Mouse (Mus musculus) CH12.LX (cell line): Measurements from ENCODE around the gene Slc26a6. TPM values are rescaled to one million over a fixed set of nuclear protein-coding genes. Genes with fewer than 3 reads are reported as not detected.

Source experiments
- DNase-seq: peaks from one replicate; pipeline ENCODE4 v3.0.0-alpha.2; 2013; ENCODE audit errors: extremely low read depth
- H3K27ac ChIP-seq: 2 replicates; pipeline ENCODE4 v1.5.1; 2012; ENCODE audit warnings: low read depth, mild to moderate bottlenecking, control low read depth, moderate library complexity; ENCODE audit not compliant: insufficient read depth
- H3K27me3 ChIP-seq: replicated peaks from 2 replicates; pipeline ENCODE3; 2012; ENCODE audit warnings: inconsistent platforms
- H3K36me3 ChIP-seq, 2 experiments: replicated peaks in 1 of 2; 2 replicates each; pipeline versions ENCODE3 to v1.6.1; 2012; ENCODE audit warnings: inconsistent platforms in 1 of 2, low read length in 1 of 2, mild to moderate bottlenecking in 1 of 2, mixed read lengths in 1 of 2, moderate library complexity in 1 of 2; ENCODE audit not compliant: control insufficient read depth in 1 of 2, insufficient read depth in 1 of 2
- H3K4me1 ChIP-seq, 2 experiments: 2 replicates each; pipeline ENCODE4 v1.6.1; 2012; ENCODE audit warnings: inconsistent platforms in 1 of 2, moderate library complexity in 1 of 2; ENCODE audit not compliant: insufficient read depth in 2 of 2, control insufficient read depth in 1 of 2
- H3K4me2 ChIP-seq: 2 replicates; pipeline ENCODE4 v1.6.1; 2012; ENCODE audit warnings: low read depth, mild to moderate bottlenecking, control low read depth; ENCODE audit not compliant: poor library complexity, insufficient read depth, severe bottlenecking
- H3K4me3 ChIP-seq, 3 experiments: fragments of 150-350 bp in 1 of 3; sonication (generic) in 1 of 3; replicated peaks in 1 of 3; 2 replicates each; pipeline versions ENCODE3 to v1.5.1; 2011 to 2012; ENCODE audit warnings: low read depth in 2 of 3, low read length in 2 of 3, mild to moderate bottlenecking in 2 of 3, moderate library complexity in 2 of 3, control low read depth in 1 of 3, improper control_type of control experiment in 1 of 3, inconsistent platforms in 1 of 3, mixed read lengths in 1 of 3; ENCODE audit not compliant: poor library complexity in 1 of 3
- H3K79me2 ChIP-seq: replicated peaks from 2 replicates; pipeline ENCODE4 v1.6.1; 2012; ENCODE audit warnings: mild to moderate bottlenecking, moderate library complexity; ENCODE audit not compliant: control insufficient read depth, poor library complexity, insufficient read depth, severe bottlenecking; ENCODE audit errors: extremely low read depth
- H3K9ac ChIP-seq: 2 replicates; pipeline ENCODE4 v1.6.1; 2012; ENCODE audit warnings: low read depth, mild to moderate bottlenecking, control low read depth, moderate library complexity; ENCODE audit not compliant: insufficient read depth
- H3K9me3 ChIP-seq: replicated peaks from 2 replicates; pipeline ENCODE3; 2012; ENCODE audit warnings: low read length, inconsistent platforms, mixed read lengths
- BHLHE40 ChIP-seq: IDR thresholded peaks from 2 replicates; pipeline ENCODE4 v1.6.1; 2011; ENCODE audit warnings: mild to moderate bottlenecking, low read depth, low read length, improper control_type of control experiment
- CHD2 ChIP-seq: IDR thresholded peaks from 2 replicates; pipeline ENCODE4 v1.6.1; 2011; ENCODE audit warnings: low read length, improper control_type of control experiment
- CTCF ChIP-seq, 2 experiments: IDR thresholded peaks in 1 of 2; conservative IDR thresholded peaks in 1 of 2; 2 replicates each; pipeline ENCODE4 v1.5.1; 2011 to 2012; ENCODE audit warnings: low read depth in 2 of 2, low read length in 2 of 2, improper control_type of control experiment in 1 of 2, inconsistent platforms in 1 of 2, mild to moderate bottlenecking in 1 of 2, moderate library complexity in 1 of 2
- ETS1 ChIP-seq: conservative IDR thresholded peaks from 2 replicates; pipeline ENCODE4 v1.6.1; 2012; ENCODE audit warnings: low read depth, mild to moderate bottlenecking, inconsistent platforms, low read length, improper control_type of control experiment, moderate library complexity
- KAT2A ChIP-seq: IDR thresholded peaks from 2 replicates; pipeline ENCODE4 v1.6.1; 2012; ENCODE audit warnings: low read length, improper control_type of control experiment, inconsistent platforms; ENCODE audit not compliant: insufficient replicate concordance
- MAFK ChIP-seq: IDR thresholded peaks from 2 replicates; pipeline ENCODE4 v1.6.1; 2011; ENCODE audit warnings: low read length, improper control_type of control experiment; ENCODE audit not compliant: insufficient replicate concordance
- MAX ChIP-seq: IDR thresholded peaks from 2 replicates; pipeline ENCODE4 v1.6.1; 2011; ENCODE audit warnings: low read length, improper control_type of control experiment
- MAZ ChIP-seq: IDR thresholded peaks from 2 replicates; pipeline ENCODE4 v1.6.1; 2012; ENCODE audit warnings: low read depth, mild to moderate bottlenecking, inconsistent platforms, low read length, improper control_type of control experiment, moderate library complexity
- MEF2A ChIP-seq: IDR thresholded peaks from 2 replicates; pipeline ENCODE4 v1.6.1; 2014; ENCODE audit warnings: low read depth, mild to moderate bottlenecking, inconsistent platforms, low read length, improper control_type of control experiment, borderline replicate concordance
- MXI1 ChIP-seq: IDR thresholded peaks from 2 replicates; pipeline ENCODE4 v1.6.1; 2011; ENCODE audit warnings: mild to moderate bottlenecking, low read depth, low read length, improper control_type of control experiment
- MYC ChIP-seq: IDR thresholded peaks from 2 replicates; pipeline ENCODE4 v1.6.1; 2011; ENCODE audit warnings: low read depth, mild to moderate bottlenecking, improper control_type of control experiment, low read length
- NELFE ChIP-seq: IDR thresholded peaks from 2 replicates; pipeline ENCODE4 v1.6.1; 2011; ENCODE audit warnings: low read depth, low read length, improper control_type of control experiment
- NRF1 ChIP-seq: IDR thresholded peaks from 2 replicates; pipeline ENCODE4 v1.6.1; 2014; ENCODE audit warnings: low read depth, mild to moderate bottlenecking, inconsistent platforms, low read length, improper control_type of control experiment, moderate library complexity
- POLR2A ChIP-seq: IDR thresholded peaks from 2 replicates; pipeline ENCODE4 v1.6.1; 2011; ENCODE audit warnings: low read depth, mild to moderate bottlenecking, improper control_type of control experiment, low read length
- RCOR1 ChIP-seq: conservative IDR thresholded peaks from 2 replicates; pipeline ENCODE4 v1.6.1; 2012; ENCODE audit warnings: low read depth, mild to moderate bottlenecking, inconsistent platforms, low read length, improper control_type of control experiment
- SIN3A ChIP-seq: IDR thresholded peaks from 2 replicates; pipeline ENCODE4 v1.6.1; 2012; ENCODE audit warnings: low read length, improper control_type of control experiment, inconsistent platforms
- SMC3 ChIP-seq: IDR thresholded peaks from 2 replicates; pipeline ENCODE4 v1.6.1; 2011; ENCODE audit warnings: low read depth, low read length, improper control_type of control experiment
- TCF12 ChIP-seq: IDR thresholded peaks from 2 replicates; pipeline ENCODE4 v1.6.1; 2014; ENCODE audit warnings: low read depth, mild to moderate bottlenecking, inconsistent platforms, low read length, improper control_type of control experiment
- UBTF ChIP-seq: IDR thresholded peaks from 2 replicates; pipeline ENCODE4 v1.6.1; 2012; ENCODE audit warnings: low read depth, mild to moderate bottlenecking, inconsistent platforms, low read length, improper control_type of control experiment, moderate library complexity
- USF1 ChIP-seq: IDR thresholded peaks from 2 replicates; pipeline ENCODE4 v1.6.1; 2014; ENCODE audit warnings: low read depth, mild to moderate bottlenecking, inconsistent platforms, low read length, improper control_type of control experiment
- ZKSCAN1 ChIP-seq: IDR thresholded peaks from 2 replicates; pipeline ENCODE4 v1.6.1; 2012; ENCODE audit warnings: low read depth, inconsistent platforms, low read length, improper control_type of control experiment, borderline replicate concordance
- ZNF384 ChIP-seq: IDR thresholded peaks from 2 replicates; pipeline ENCODE4 v1.6.1; 2012; ENCODE audit warnings: low read depth, low read length, improper control_type of control experiment, inconsistent platforms
- dilution Hi-C: fragments of 300-500 bp; cut with MboI; formaldehyde crosslinking; loops from 2 replicates; pipeline ENCODE4 v1.14.3; 2020; ENCODE audit warnings: low sequenced_read_pairs; ENCODE audit not compliant: extremely low pct_unique_long_range_greater_than_20kb, extremely low pct_ligation_motif_present
- in situ Hi-C: fragments of 300-500 bp; cut with MboI; formaldehyde crosslinking; loops from 3 replicates; pipeline ENCODE4 v1.14.3; 2019; ENCODE audit warnings: low sequenced_read_pairs, low pct_ligation_motif_present, low pct_unique_long_range_greater_than_20kb, mixed read lengths
- polyA plus RNA-seq: library from polyadenylated mRNA; unstranded; fragments of >175 nt; gene quantifications from 2 replicates; pipeline ENCODE4 v1.2.1, GENCODE M21; 2012; ENCODE audit warnings: low read depth; ENCODE audit not compliant: insufficient read length
- total RNA-seq, 2 experiments: library from RNA; depleted of rRNA; stranded (reverse); fragments of 300-350 nt in 1 of 2; fragments of >200 nt in 1 of 2; gene quantifications; 2 replicates each; pipeline ENCODE4 v1.2.3; 2012 to 2014

Gene Slc26a6
- total and polyA plus RNA-seq, 3 experiments: 5.0 to 10.0 (median 5.0) TPM

DNA sequence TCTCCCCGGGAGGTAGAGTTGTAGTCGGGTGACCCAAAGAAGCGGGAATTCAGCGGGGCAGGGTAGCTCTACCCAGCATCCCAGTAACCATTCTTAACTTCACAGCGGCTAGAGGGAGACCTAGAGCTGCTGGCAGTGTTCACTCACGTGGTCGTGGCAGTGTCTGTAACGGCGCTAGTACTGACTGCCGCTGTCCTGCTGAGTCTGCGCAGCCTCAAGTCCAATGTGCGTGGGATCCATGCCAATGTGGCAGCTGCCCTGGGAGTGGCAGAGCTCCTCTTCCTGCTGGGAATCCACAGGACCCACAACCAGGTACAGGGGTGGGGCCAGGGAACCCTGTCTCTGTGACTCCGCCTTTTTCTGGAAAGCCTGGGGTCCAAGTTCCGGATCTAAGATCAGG, 10.1 kb upstream of the Slc26a6 start:
- Histone ChIP-seq H3K79me2 (no peaks in the 10 kb centered on the region), H3K4me1 (peaks cover 4 to 6% of the 10 kb centered on the region in 2 experiments; a peak in 1 of 4 replicates), H3K4me3 (no peak overlapping the region), H3K36me3 (no peaks in the 10 kb centered on the region), H3K9ac (no peak overlapping the region), H3K4me2 (peak overlapping the region; percentile 27)
- TF ChIP-seq CTCF (conservative IDR thresholded peaks at IDR 0.05 in 1 of 2, IDR thresholded peaks at IDR 0.05 in 1 of 2; ENCODE audit: low read depth in 2 of 2, low read length in 2 of 2): peak in 1 of 2 experiments; percentile 47; a peak in 2 of 4 replicates
- TF ChIP-seq SMC3: no peak; the same call in 1 of the 2 replicates
- TF ChIP-seq UBTF: no peak
- TF ChIP-seq MXI1: no peak
- no peak for TF ChIP-seq TCF12
- peak; percentile 50; the same call in 1 of the 2 replicates for TF ChIP-seq MAX
- TF ChIP-seq ZNF384: no peak
- peak; percentile 22; the same call in 1 of the 2 replicates for TF ChIP-seq USF1
- TF ChIP-seq BHLHE40: peak; percentile 38
- no peak for TF ChIP-seq KAT2A
- no peak for TF ChIP-seq MAFK
- no peak for TF ChIP-seq CHD2
- TF ChIP-seq ETS1: no peak
- no peak for TF ChIP-seq MAZ
- no peak for TF ChIP-seq NELFE
- no peak for TF ChIP-seq RCOR1
- TF ChIP-seq SIN3A: no peak
- no peak for TF ChIP-seq POLR2A
- TF ChIP-seq NRF1: peak; percentile 56
- peak; percentile 35; the same call in 1 of the 2 replicates for TF ChIP-seq MYC
- no peak for TF ChIP-seq MEF2A
- TF ChIP-seq, all 38 proteins: peak for 6
- dilution Hi-C loops: no loop called here
- Histone ChIP-seq H3K9me3 (no peaks in the 10 kb centered on the region), H3K27me3 (peaks cover 95% of the 10 kb centered on the region), H3K27ac (no peak overlapping the region)
- in situ Hi-C loops: no loop called here
- no peak for DNase-seq

GRCm38 (mm10) chr9:108845390-108845789, 7.7 kb upstream of the Slc26a6 start:
- TF ChIP-seq ZKSCAN1: no peak
- TF ChIP-seq ZNF384: no peak
- no peak for TF ChIP-seq ETS1
- Histone ChIP-seq H3K27me3 (peaks cover 80% of the 10 kb centered on the region), H3K4me1 (peaks cover 4 to 6% of the 10 kb centered on the region in 2 experiments; a peak in 1 of 4 replicates), H3K9me3 (no peaks in the 10 kb centered on the region), H3K27ac (no peak overlapping the region), H3K36me3 (no peaks in the 10 kb centered on the region), H3K79me2 (no peaks in the 10 kb centered on the region), H3K4me3 (no peak overlapping the region), H3K9ac (no peak overlapping the region), H3K4me2 (no peak overlapping the region)
- no peak for DNase-seq
- dilution Hi-C loops: no loop called here
- in situ Hi-C loops: no loop called here
